Mouse (Mus musculus) left cerebral cortex, postnatal 36 days (tissue): ENCODE data around the gene Pdgfd. TPM values are rescaled to one million over a fixed set of nuclear protein-coding genes. Genes with fewer than 3 reads are reported as not detected.

Experiments used
- total RNA-seq, 2 experiments: library from RNA; stranded (reverse); gene quantifications; 2 replicates each; pipeline ENCODE4 v1.2.3; 2021

Gene Pdgfd
- total RNA-seq, 2 experiments from 2014 or later, result 2.5 to 2.7 TPM

Other genes with a start within 250 kb of the Pdgfd start
- not detected for gene Ddi1, start 101.3 kb downstream of the Pdgfd start, total RNA-seq